Mouse (Mus musculus) liver, embryonic 14.5 days (tissue): ENCODE data around the gene Dync2h1.

Experiments used
- CTCF ChIP-seq: IDR thresholded peaks from 2 replicates; pipeline ENCODE4 v1.5.1; 2016; ENCODE audit warnings: antibody characterized with exemption, low read depth, control low read depth
- EP300 ChIP-seq: IDR thresholded peaks from 2 replicates; pipeline ENCODE4 v1.6.1; 2016; ENCODE audit warnings: antibody characterized with exemption, low read depth

- TF ChIP-seq CTCF (no peak), EP300 (no peak)
Measured at GRCm38 (mm10) chr9:7041231-7041630, 143.0 kb downstream of the Dync2h1 start.
